Mouse (Mus musculus): ENCODE results near the gene Rinl. TPM values are rescaled to one million over a fixed set of nuclear protein-coding genes. Genes with fewer than 3 reads are reported as not detected.

The Rinl gene
- polyA plus RNA-seq, 1 experiment from 2014 or later, result 2.5 TPM

- Histone ChIP-seq H3K4me1 (ENCODE audit: control insufficient read depth, insufficient read depth, low read length) (no peaks in the 10 kb centered on the region), H3K4me2 (no peak overlapping the region), H3K36me3 (ENCODE audit: control insufficient read depth, insufficient read depth, low read length) (peaks cover 4% of the 10 kb centered on the region; the same call in 1 of the 2 replicates), H3K4me3 (ENCODE audit: low read depth, low read length) (no peak overlapping the region), H3K9me3 (replicated peaks; ENCODE audit: control insufficient read depth, low read length) (no peaks in the 10 kb centered on the region), H3K27me3 (ENCODE audit: control insufficient read depth, insufficient read depth, low read length) (no peaks in the 10 kb centered on the region), H3K9ac (ENCODE audit: low read depth, low read length) (no peak overlapping the region), H3K27ac (ENCODE audit: low read depth, low read length) (no peak overlapping the region)
- no peak for ATAC-seq (replicated peaks; ENCODE audit: insufficient number of reproducible peaks, low FRiP score, low TSS enrichment)
- WGBS (ENCODE audit: insufficient replicate concordance), result 53% methylated on average over 3 of the region's 3 CpGs
These were observed 15.6 kb upstream of the Rinl start for GRCm38 (mm10) chr7:28773163-28773562.

GRCm38 (mm10) chr7:28774164-28774563 is 14.6 kb upstream of the Rinl start:
- Histone ChIP-seq H3K27me3 (ENCODE audit: control insufficient read depth, insufficient read depth, low read length) (no peaks in the 10 kb centered on the region), H3K4me1 (ENCODE audit: control insufficient read depth, insufficient read depth, low read length) (no peaks in the 10 kb centered on the region), H3K36me3 (ENCODE audit: control insufficient read depth, insufficient read depth, low read length) (peaks cover 4% of the 10 kb centered on the region; the same call in 1 of the 2 replicates), H3K4me2 (no peak overlapping the region), H3K9me3 (replicated peaks; ENCODE audit: control insufficient read depth, low read length) (no peaks in the 10 kb centered on the region), H3K27ac (ENCODE audit: low read depth, low read length) (no peak overlapping the region), H3K4me3 (ENCODE audit: low read depth, low read length) (no peak overlapping the region), H3K9ac (ENCODE audit: low read depth, low read length) (no peak overlapping the region)
- WGBS (ENCODE audit: insufficient replicate concordance), result 80% methylated on average over 12 of the region's 12 CpGs
- ATAC-seq (replicated peaks; ENCODE audit: insufficient number of reproducible peaks, low FRiP score, low TSS enrichment), result no peak

- ATAC-seq (replicated peaks; ENCODE audit: insufficient number of reproducible peaks, low FRiP score, low TSS enrichment), result no peak
- H3K36me3 ChIP-seq (ENCODE audit: control insufficient read depth, insufficient read depth, low read length), result peaks cover 4% of the 10 kb centered on the region; the same call in 1 of the 2 replicates
- no peak overlapping the region for H3K9ac ChIP-seq (ENCODE audit: low read depth, low read length)
- peaks cover under 1% of the 10 kb centered on the region for H3K4me1 ChIP-seq (ENCODE audit: control insufficient read depth, insufficient read depth, low read length)
- H3K4me2 ChIP-seq, result no peak overlapping the region
- no peaks in the 10 kb centered on the region for H3K9me3 ChIP-seq (replicated peaks; ENCODE audit: control insufficient read depth, low read length)
- no peaks in the 10 kb centered on the region for H3K27me3 ChIP-seq (ENCODE audit: control insufficient read depth, insufficient read depth, low read length)
- H3K4me3 ChIP-seq (ENCODE audit: low read depth, low read length), result no peak overlapping the region
- H3K27ac ChIP-seq (ENCODE audit: low read depth, low read length), result no peak overlapping the region
- WGBS (ENCODE audit: insufficient replicate concordance), result 87% methylated on average over 7 of the region's 7 CpGs
These were observed 13.6 kb upstream of the Rinl start for GRCm38 (mm10) chr7:28775129-28775528.

- no peaks in the 10 kb centered on the region for H3K27me3 ChIP-seq (ENCODE audit: control insufficient read depth, insufficient read depth, low read length)
- H3K27ac ChIP-seq (ENCODE audit: low read depth, low read length), result no peak overlapping the region
- peaks cover 7% of the 10 kb centered on the region for H3K4me1 ChIP-seq (ENCODE audit: control insufficient read depth, insufficient read depth, low read length)
- H3K9ac ChIP-seq (ENCODE audit: low read depth, low read length), result no peak overlapping the region
- no peak for ATAC-seq (replicated peaks; ENCODE audit: insufficient number of reproducible peaks, low FRiP score, low TSS enrichment)
- 73% methylated on average over 9 of the region's 9 CpGs for WGBS (ENCODE audit: insufficient replicate concordance)
- H3K4me2 ChIP-seq, result no peak overlapping the region
- H3K36me3 ChIP-seq (ENCODE audit: control insufficient read depth, insufficient read depth, low read length), result no peaks in the 10 kb centered on the region; the same call in 1 of the 2 replicates
- H3K4me3 ChIP-seq (ENCODE audit: low read depth, low read length), result no peak overlapping the region
- H3K9me3 ChIP-seq (replicated peaks; ENCODE audit: control insufficient read depth, low read length), result no peaks in the 10 kb centered on the region
These were observed 9.9 kb upstream of the Rinl start for GRCm38 (mm10) chr7:28778825-28779224.

GRCm38 (mm10) chr7:28780067-28780658 is 8.6 kb upstream of the Rinl start:
- Histone ChIP-seq H3K9me3 (replicated peaks; ENCODE audit: control insufficient read depth, low read length) (no peaks in the 10 kb centered on the region), H3K9ac (ENCODE audit: low read depth, low read length) (no peak overlapping the region), H3K36me3 (ENCODE audit: control insufficient read depth, insufficient read depth, low read length) (no peaks in the 10 kb centered on the region; the same call in 1 of the 2 replicates), H3K27me3 (ENCODE audit: control insufficient read depth, insufficient read depth, low read length) (no peaks in the 10 kb centered on the region), H3K27ac (ENCODE audit: low read depth, low read length) (no peak overlapping the region), H3K4me2 (no peak overlapping the region), H3K4me3 (ENCODE audit: low read depth, low read length) (no peak overlapping the region), H3K4me1 (ENCODE audit: control insufficient read depth, insufficient read depth, low read length) (peaks cover 7% of the 10 kb centered on the region)
- WGBS (ENCODE audit: insufficient replicate concordance), result 45% methylated on average over 6 of the region's 6 CpGs
- no peak for ATAC-seq (replicated peaks; ENCODE audit: insufficient number of reproducible peaks, low FRiP score, low TSS enrichment)

GRCm38 (mm10) chr7:28780857-28781256 is 7.9 kb upstream of the Rinl start:
- Histone ChIP-seq H3K4me1 (ENCODE audit: control insufficient read depth, insufficient read depth, low read length) (peaks cover 7% of the 10 kb centered on the region), H3K4me3 (ENCODE audit: low read depth, low read length) (no peak overlapping the region), H3K27ac (ENCODE audit: low read depth, low read length) (no peak overlapping the region), H3K9ac (ENCODE audit: low read depth, low read length) (no peak overlapping the region), H3K27me3 (ENCODE audit: control insufficient read depth, insufficient read depth, low read length) (no peaks in the 10 kb centered on the region), H3K36me3 (ENCODE audit: control insufficient read depth, insufficient read depth, low read length) (no peaks in the 10 kb centered on the region; the same call in 1 of the 2 replicates), H3K9me3 (replicated peaks; ENCODE audit: control insufficient read depth, low read length) (no peaks in the 10 kb centered on the region), H3K4me2 (no peak overlapping the region)
- 69% methylated on average over 7 of the region's 7 CpGs for whole genome bisulfite sequencing (ENCODE audit: insufficient replicate concordance)
- ATAC-seq (replicated peaks; ENCODE audit: insufficient number of reproducible peaks, low FRiP score, low TSS enrichment), result no peak

- Histone ChIP-seq H3K27ac (ENCODE audit: low read depth, low read length) (no peak overlapping the region), H3K4me1 (ENCODE audit: control insufficient read depth, insufficient read depth, low read length) (peaks cover 7% of the 10 kb centered on the region), H3K4me3 (ENCODE audit: low read depth, low read length) (no peak overlapping the region), H3K27me3 (ENCODE audit: control insufficient read depth, insufficient read depth, low read length) (no peaks in the 10 kb centered on the region), H3K9me3 (replicated peaks; ENCODE audit: control insufficient read depth, low read length) (no peaks in the 10 kb centered on the region), H3K4me2 (no peak overlapping the region), H3K36me3 (ENCODE audit: control insufficient read depth, insufficient read depth, low read length) (no peaks in the 10 kb centered on the region; the same call in 1 of the 2 replicates), H3K9ac (ENCODE audit: low read depth, low read length) (no peak overlapping the region)
- WGBS (ENCODE audit: insufficient replicate concordance), result 84% methylated on average over 8 of the region's 8 CpGs
- no peak for ATAC-seq (replicated peaks; ENCODE audit: insufficient number of reproducible peaks, low FRiP score, low TSS enrichment)
These were observed 7.5 kb upstream of the Rinl start for GRCm38 (mm10) chr7:28781261-28781663.

- H3K27ac ChIP-seq (ENCODE audit: low read depth, low read length), result no peak overlapping the region
- no peaks in the 10 kb centered on the region; the same call in 1 of the 2 replicates for H3K36me3 ChIP-seq (ENCODE audit: control insufficient read depth, insufficient read depth, low read length)
- no peaks in the 10 kb centered on the region for H3K27me3 ChIP-seq (ENCODE audit: control insufficient read depth, insufficient read depth, low read length)
- H3K4me3 ChIP-seq (ENCODE audit: low read depth, low read length), result no peak overlapping the region
- no peak overlapping the region for H3K4me2 ChIP-seq
- ATAC-seq (replicated peaks; ENCODE audit: insufficient number of reproducible peaks, low FRiP score, low TSS enrichment), result no peak
- peaks cover 6% of the 10 kb centered on the region for H3K4me1 ChIP-seq (ENCODE audit: control insufficient read depth, insufficient read depth, low read length)
- H3K9ac ChIP-seq (ENCODE audit: low read depth, low read length), result no peak overlapping the region
- H3K9me3 ChIP-seq (replicated peaks; ENCODE audit: control insufficient read depth, low read length), result no peaks in the 10 kb centered on the region
- 77% methylated on average over 4 of the region's 5 CpGs for WGBS (ENCODE audit: insufficient replicate concordance)
These were observed 3.6 kb upstream of the Rinl start for GRCm38 (mm10) chr7:28785161-28785560.

GRCm38 (mm10) chr7:28787884-28788283 is 885 bp upstream of the Rinl start:
- H3K27me3 ChIP-seq (ENCODE audit: control insufficient read depth, insufficient read depth, low read length), result no peaks in the 10 kb centered on the region
- no peaks in the 10 kb centered on the region for H3K9me3 ChIP-seq (replicated peaks; ENCODE audit: control insufficient read depth, low read length)
- no peak overlapping the region for H3K9ac ChIP-seq (ENCODE audit: low read depth, low read length)
- no peak overlapping the region for H3K27ac ChIP-seq (ENCODE audit: low read depth, low read length)
- H3K4me3 ChIP-seq (ENCODE audit: low read depth, low read length), result no peak overlapping the region
- no peak overlapping the region for H3K4me2 ChIP-seq
- no peak for ATAC-seq (replicated peaks; ENCODE audit: insufficient number of reproducible peaks, low FRiP score, low TSS enrichment)
- no peaks in the 10 kb centered on the region; the same call in 1 of the 2 replicates for H3K36me3 ChIP-seq (ENCODE audit: control insufficient read depth, insufficient read depth, low read length)
- no peaks in the 10 kb centered on the region for H3K4me1 ChIP-seq (ENCODE audit: control insufficient read depth, insufficient read depth, low read length)
- WGBS (ENCODE audit: insufficient replicate concordance), result 96% methylated on average over 9 of the region's 9 CpGs

Measured in heart, embryonic 11.5 days (tissue).